Mouse (Mus musculus): Measurements from ENCODE around the gene Gpatch4. TPM values are rescaled to one million over a fixed set of nuclear protein-coding genes. Genes with fewer than 3 reads are reported as not detected.

Gene Gpatch4
- polyA plus RNA-seq, 1 experiment from 2014 or later = 21.3 TPM

- Histone ChIP-seq H3K9me3 (replicated peaks; ENCODE audit: control insufficient read depth, low read length) (no peaks in the 10 kb centered on the region), H3K36me3 (ENCODE audit: control insufficient read depth, insufficient read depth) (peaks cover 47% of the 10 kb centered on the region), H3K27me3 (ENCODE audit: control insufficient read depth, insufficient read depth, low read length) (no peaks in the 10 kb centered on the region), H3K27ac (ENCODE audit: low read length) (peak overlapping the region; percentile 58), H3K4me2 (ENCODE audit: low read depth, low read length) (no peak overlapping the region), H3K4me1 (ENCODE audit: control insufficient read depth, insufficient read depth, low read length) (no peaks in the 10 kb centered on the region), H3K9ac (ENCODE audit: low read length) (no peak overlapping the region), H3K4me3 (ENCODE audit: low read length) (no peak overlapping the region)
- 80% methylated on average over 6 of the region's 6 CpGs for WGBS
- no peak; the same call in 1 of the 2 replicates for ATAC-seq (replicated peaks; ENCODE audit: extremely low read depth, insufficient read depth, low FRiP score)
Measured at GRCm38 (mm10) chr3:88102196-88102595, 59.3 kb downstream of the Gpatch4 start.

GRCm38 (mm10) chr3:88102611-88103010, 59.7 kb downstream of the Gpatch4 start:
- 74% methylated on average over 6 of the region's 6 CpGs for WGBS
- no peak for ATAC-seq (replicated peaks; ENCODE audit: extremely low read depth, insufficient read depth, low FRiP score)
- Histone ChIP-seq H3K4me1 (ENCODE audit: control insufficient read depth, insufficient read depth, low read length) (no peaks in the 10 kb centered on the region), H3K27me3 (ENCODE audit: control insufficient read depth, insufficient read depth, low read length) (no peaks in the 10 kb centered on the region), H3K27ac (ENCODE audit: low read length) (peak overlapping the region; percentile 58), H3K9ac (ENCODE audit: low read length) (no peak overlapping the region), H3K4me2 (ENCODE audit: low read depth, low read length) (no peak overlapping the region), H3K9me3 (replicated peaks; ENCODE audit: control insufficient read depth, low read length) (no peaks in the 10 kb centered on the region), H3K36me3 (ENCODE audit: control insufficient read depth, insufficient read depth) (peaks cover 45% of the 10 kb centered on the region), H3K4me3 (ENCODE audit: low read length) (no peak overlapping the region)

Other genes with a start within 250 kb of the Gpatch4 start
- 0.39 and 0.44 TPM in 2 replicates for gene Ntrk1, start 247.9 kb upstream of the Gpatch4 start, polyA plus RNA-seq (2015; fragmentation: Nextera tagmentation; extraction: Ambion mirVana)
- gene Insrr, start 246.2 kb upstream of the Gpatch4 start, polyA plus RNA-seq (2015; fragmentation: Nextera tagmentation; extraction: Ambion mirVana) = not detected in 2 replicates
- gene Pear1, start 218.8 kb upstream of the Gpatch4 start, polyA plus RNA-seq (2015; fragmentation: Nextera tagmentation; extraction: Ambion mirVana) = 19.4 and 21.5 TPM in 2 replicates
- 3.3 and 8.9 TPM in 2 replicates for gene Sh2d2a, start 196.4 kb upstream of the Gpatch4 start, polyA plus RNA-seq (2015; fragmentation: Nextera tagmentation; extraction: Ambion mirVana)
- gene Prcc, start 157.5 kb upstream of the Gpatch4 start, polyA plus RNA-seq (2015; fragmentation: Nextera tagmentation; extraction: Ambion mirVana) = 10.6 and 12.1 TPM in 2 replicates
- 74.3 and 134 TPM in 2 replicates for gene Hdgf, start 136.8 kb upstream of the Gpatch4 start, polyA plus RNA-seq (2015; fragmentation: Nextera tagmentation; extraction: Ambion mirVana)
- gene Mrpl24, start 123.6 kb upstream of the Gpatch4 start, polyA plus RNA-seq (2015; fragmentation: Nextera tagmentation; extraction: Ambion mirVana) = 66.1 and 68.4 TPM in 2 replicates
- 29.2 and 29.4 TPM in 2 replicates for gene Isg20l2, start 112.8 kb upstream of the Gpatch4 start, polyA plus RNA-seq (2015; fragmentation: Nextera tagmentation; extraction: Ambion mirVana)
- gene Rrnad1, start 112.4 kb upstream of the Gpatch4 start, polyA plus RNA-seq (2015; fragmentation: Nextera tagmentation; extraction: Ambion mirVana) = 14.0 and 15.1 TPM in 2 replicates
- 7.8 and 10.1 TPM in 2 replicates for gene Crabp2, start 94.4 kb upstream of the Gpatch4 start, polyA plus RNA-seq (2015; fragmentation: Nextera tagmentation; extraction: Ambion mirVana)
- 9.5 and 13.4 TPM in 2 replicates for gene Nes, start 72.0 kb upstream of the Gpatch4 start, polyA plus RNA-seq (2015; fragmentation: Nextera tagmentation; extraction: Ambion mirVana)
- gene Bcan, start 42.9 kb upstream of the Gpatch4 start, polyA plus RNA-seq (2015; fragmentation: Nextera tagmentation; extraction: Ambion mirVana) = 0.13 and 0.47 TPM in 2 replicates
- 0.18 TPM in 1 of 2 replicates, not detected in the other for gene Hapln2, start 15.5 kb upstream of the Gpatch4 start, polyA plus RNA-seq (2015; fragmentation: Nextera tagmentation; extraction: Ambion mirVana)
- 155 and 169 TPM in 2 replicates for gene Naxe, start 15.4 kb downstream of the Gpatch4 start, polyA plus RNA-seq (2015; fragmentation: Nextera tagmentation; extraction: Ambion mirVana)
- gene Ttc24, start 35.2 kb downstream of the Gpatch4 start, polyA plus RNA-seq (2015; fragmentation: Nextera tagmentation; extraction: Ambion mirVana) = 0.12 and 0.18 TPM in 2 replicates
- gene Iqgap3, start 38.9 kb downstream of the Gpatch4 start, polyA plus RNA-seq (2015; fragmentation: Nextera tagmentation; extraction: Ambion mirVana) = 23.6 and 27.8 TPM in 2 replicates
- gene Mef2d, start 99.3 kb downstream of the Gpatch4 start, polyA plus RNA-seq (2015; fragmentation: Nextera tagmentation; extraction: Ambion mirVana) = 40.5 and 44.7 TPM in 2 replicates
- 0.09 and 0.21 TPM in 2 replicates for gene Rhbg, start 211.6 kb downstream of the Gpatch4 start, polyA plus RNA-seq (2015; fragmentation: Nextera tagmentation; extraction: Ambion mirVana)
- 0.19 TPM in 1 of 2 replicates, not detected in the other for gene Gm38392, start 244.1 kb downstream of the Gpatch4 start, polyA plus RNA-seq (2015; fragmentation: Nextera tagmentation; extraction: Ambion mirVana)